Mouse (Mus musculus) B cell, adult (primary cell): ENCODE results near the gene Gas2l1. TPM values are rescaled to one million over a fixed set of nuclear protein-coding genes. Genes with fewer than 3 reads are reported as not detected.

Experiments
- total RNA-seq: library from RNA; stranded (reverse); gene quantifications from 4 replicates; pipeline ENCODE4 v1.2.4, GENCODE M21; 2023; ENCODE audit not compliant: inconsistent age

Gas2l1 gene
- total RNA-seq = 1.9 to 2.1 TPM (median 2.0 TPM) in 4 replicates

DNA sequence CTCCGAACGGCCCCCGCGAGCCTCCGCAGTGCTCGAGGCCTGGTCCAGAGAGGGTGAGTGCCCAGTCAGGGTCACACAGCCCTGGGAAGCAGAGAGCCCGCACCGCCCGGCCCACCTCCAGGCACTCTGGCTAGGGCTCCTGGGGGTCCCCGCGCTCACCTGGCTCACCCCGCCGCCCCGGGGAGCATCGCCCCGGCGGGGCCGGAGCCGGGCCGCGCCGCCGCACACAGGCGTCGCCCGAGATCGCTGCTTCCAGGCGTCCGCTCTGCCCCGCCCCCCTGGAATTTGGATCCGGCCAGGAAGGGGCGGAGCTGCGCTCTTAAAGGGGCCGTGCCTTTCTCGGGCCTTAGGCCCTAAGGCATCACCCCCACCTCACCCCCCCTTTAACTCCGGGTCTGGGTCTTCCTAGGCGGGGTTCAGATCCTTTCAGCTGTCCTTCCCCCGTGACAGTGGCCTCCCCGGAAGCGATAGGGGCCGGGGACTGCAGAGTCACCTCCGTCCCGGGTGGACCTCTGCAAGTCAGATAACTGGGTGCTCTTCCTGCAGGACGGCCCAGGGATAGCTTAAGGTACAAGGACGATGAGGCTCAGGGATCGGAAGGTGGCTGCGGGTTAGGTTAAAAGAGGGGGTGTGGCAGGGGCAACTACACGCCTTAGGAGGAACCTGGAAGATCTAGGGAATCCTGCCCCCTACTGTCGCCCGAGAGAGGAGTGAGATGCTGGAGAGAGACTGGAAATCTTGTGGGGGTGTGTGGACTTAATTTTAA, at the start of gene Gas2l1:
TSS of gene Gas2l1 (minus strand) at position 272 of the 766 bp plus-strand sequence.

GRCm38 (mm10) chr11:5098736-5099542, 33.8 kb upstream of the Gas2l1 start, which contains the start of the genes Rhbdd3 and Ewsr1:
Rhbdd3 (plus strand) TSS chr11:5098926.
Ewsr1 (minus strand) TSS chr11:5099266.

GRCm38 (mm10) chr11:5057856-5058641, 7.1 kb downstream of the Gas2l1 start, which contains the start of gene Rasl10a:
Rasl10a (plus strand) TSS chr11:5058128.

Other genes starting within 250 kb of the Gas2l1 start
- 41.0 to 47.1 TPM (median 44.3 TPM) in 4 replicates for gene Nf2, start 215.8 kb downstream of the Gas2l1 start, total RNA-seq
- gene Nipsnap1, start 191.4 kb downstream of the Gas2l1 start, total RNA-seq = 16.6 to 22.0 TPM (median 20.8 TPM) in 4 replicates
- gene Thoc5, start 170.0 kb downstream of the Gas2l1 start, total RNA-seq = 38.8 to 46.4 TPM (median 43.7 TPM) in 4 replicates
- 0.12 to 0.30 TPM (median 0.19 TPM) in 4 replicates for gene Nefh, start 117.3 kb downstream of the Gas2l1 start, total RNA-seq
- gene Ap1b1, start 78.5 kb downstream of the Gas2l1 start, total RNA-seq = 103 to 111 TPM (median 105 TPM) in 4 replicates
- 4.3 to 6.5 TPM (median 5.4 TPM) in 4 replicates for gene Rasl10a, start 7.2 kb downstream of the Gas2l1 start, total RNA-seq
- 5.2 to 10.8 TPM (median 6.9 TPM) in 4 replicates for gene Rhbdd3, start 33.6 kb upstream of the Gas2l1 start, total RNA-seq
- gene Ewsr1, start 33.9 kb upstream of the Gas2l1 start, total RNA-seq = 600 to 638 TPM (median 613 TPM) in 4 replicates
- gene Emid1, start 86.9 kb upstream of the Gas2l1 start, total RNA-seq = 18.8 to 31.4 TPM (median 27.5 TPM) in 4 replicates
- gene Kremen1, start 196.2 kb upstream of the Gas2l1 start, total RNA-seq = 15.6 to 19.2 TPM (median 18.2 TPM) in 4 replicates